Mouse (Mus musculus): ENCODE data around the gene Gsn. TPM values are rescaled to one million over a fixed set of nuclear protein-coding genes. Genes with fewer than 3 reads are reported as not detected.
A peak's percentile ranks its signal among the peaks of the same experiment; 100 is the strongest.

Gsn gene
- polyA plus RNA-seq, 1 experiment, result 183 TPM

DNA sequence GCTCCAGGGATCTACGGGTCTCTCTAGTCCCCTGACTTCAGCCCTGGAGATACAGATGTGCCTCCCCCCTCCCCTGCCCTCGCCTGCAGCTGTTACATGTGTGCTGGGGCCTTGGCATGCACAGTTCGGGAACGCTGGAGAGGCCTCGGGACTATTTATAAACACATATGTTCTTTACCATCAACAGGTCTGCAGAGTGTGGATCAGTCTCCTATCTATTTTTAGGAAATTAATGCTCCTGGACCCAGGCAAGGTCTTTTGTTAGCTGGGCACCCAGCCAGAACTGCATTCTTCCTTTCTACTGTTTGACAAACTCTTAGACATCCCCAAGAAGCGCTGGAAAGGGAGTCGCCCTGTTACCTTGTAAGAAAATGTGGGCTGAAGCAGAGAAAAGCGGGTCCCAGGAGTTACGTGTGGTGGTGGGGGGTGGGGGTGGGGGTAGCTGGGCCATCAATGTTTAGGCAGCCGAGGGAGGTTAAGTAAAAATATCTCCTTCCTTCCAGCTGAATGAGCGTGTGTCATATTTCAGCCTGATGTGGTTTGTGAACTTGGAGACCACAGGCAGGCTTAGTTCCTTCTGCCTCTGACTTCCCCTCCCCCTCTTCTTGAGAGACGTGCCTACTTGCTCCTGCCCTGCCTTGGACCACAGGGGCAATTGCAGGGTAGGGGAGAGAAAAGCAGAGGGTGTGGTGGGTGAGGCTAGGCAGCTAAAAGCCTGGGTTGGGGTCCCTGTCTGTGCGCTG, 3.3 kb downstream of the Gsn start:
- TF ChIP-seq CTCF (IDR thresholded peaks at IDR 0.05; ENCODE audit: extremely low read depth, insufficient read depth, insufficient read length, insufficient replicate concordance) (no peak), POLR2A (IDR thresholded peaks at IDR 0.05; ENCODE audit: low read depth, low read length) (no peak)
- Histone ChIP-seq H3K36me3 (ENCODE audit: control insufficient read depth, insufficient read depth, low read length) (no peaks in the 10 kb centered on the region), H3K4me1 (ENCODE audit: control insufficient read depth, insufficient read depth, insufficient read length) (peaks cover 22% of the 10 kb centered on the region; the same call in 1 of the 2 replicates), H3K27ac (ENCODE audit: insufficient read depth, low read length) (no peak overlapping the region), H3K4me3 (ENCODE audit: extremely low read depth, insufficient read depth, insufficient read length) (no peak overlapping the region), H3K27me3 (ENCODE audit: control insufficient read depth, insufficient read depth, low read length) (no peaks in the 10 kb centered on the region)
- DNase-seq (ENCODE audit: low read depth in 1 of 2, low spot score in 2 of 2), result peak; percentile 41 to 43
- WGBS, result 17% methylated on average over 13 of the region's 13 CpGs

DNA sequence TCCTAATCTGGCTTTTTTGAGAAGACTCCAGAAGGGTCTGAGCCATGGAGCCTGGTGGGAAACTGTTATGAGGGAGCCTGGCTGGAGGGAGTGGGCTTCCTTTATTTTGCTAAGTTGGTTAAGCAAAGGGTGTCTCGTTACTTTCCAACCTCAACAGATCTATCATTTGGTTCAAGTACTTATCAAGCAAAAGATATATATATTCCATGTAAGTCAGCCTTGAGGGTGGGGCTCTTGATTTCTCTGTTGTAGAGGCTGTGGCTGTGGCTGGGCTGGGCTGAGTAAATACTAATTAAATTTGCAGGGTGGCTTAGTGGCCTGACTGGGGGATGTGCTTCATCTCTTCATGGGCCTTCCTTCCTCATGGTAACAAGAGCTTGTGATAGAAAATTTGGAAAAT, 4.1 kb downstream of the Gsn start:
- no peak for DNase-seq (ENCODE audit: low read depth in 1 of 2, low spot score in 2 of 2)
- H3K4me3 ChIP-seq (ENCODE audit: extremely low read depth, insufficient read depth, insufficient read length), result no peak overlapping the region
- no peaks in the 10 kb centered on the region for H3K36me3 ChIP-seq (ENCODE audit: control insufficient read depth, insufficient read depth, low read length)
- H3K4me1 ChIP-seq (ENCODE audit: control insufficient read depth, insufficient read depth, insufficient read length), result peaks cover 22% of the 10 kb centered on the region; the same call in 1 of the 2 replicates
- TF ChIP-seq CTCF (IDR thresholded peaks at IDR 0.05; ENCODE audit: extremely low read depth, insufficient read depth, insufficient read length, insufficient replicate concordance), result no peak
- no peak for TF ChIP-seq POLR2A (IDR thresholded peaks at IDR 0.05; ENCODE audit: low read depth, low read length)
- H3K27ac ChIP-seq (ENCODE audit: insufficient read depth, low read length), result no peak overlapping the region
- H3K27me3 ChIP-seq (ENCODE audit: control insufficient read depth, insufficient read depth, low read length), result no peaks in the 10 kb centered on the region
- 54% methylated on average over 1 of the region's 1 CpGs for WGBS

DNA sequence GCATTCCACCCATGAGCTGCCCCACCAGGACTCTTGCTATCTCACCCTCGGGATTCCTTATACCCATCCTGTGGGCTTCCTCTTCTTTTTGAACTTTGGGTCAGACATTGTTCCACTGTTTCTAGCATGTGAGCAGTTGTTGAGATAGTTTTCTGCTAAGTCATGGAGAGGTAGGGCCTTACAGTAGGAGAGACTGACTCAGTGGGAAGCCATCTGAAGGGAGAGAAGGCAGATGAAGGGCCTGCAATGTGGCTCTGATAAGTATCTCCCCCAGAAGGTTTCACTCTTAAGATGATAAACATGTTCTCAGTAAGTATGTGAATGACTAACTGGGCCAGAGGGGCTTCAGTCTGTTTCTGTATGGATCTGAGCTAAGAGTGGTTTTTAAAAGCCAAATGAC, 7.9 kb downstream of the Gsn start:
- 61% methylated on average over 1 of the region's 1 CpGs for WGBS
- H3K36me3 ChIP-seq (ENCODE audit: control insufficient read depth, insufficient read depth, low read length), result no peaks in the 10 kb centered on the region
- no peak for TF ChIP-seq POLR2A (IDR thresholded peaks at IDR 0.05; ENCODE audit: low read depth, low read length)
- TF ChIP-seq CTCF (IDR thresholded peaks at IDR 0.05; ENCODE audit: extremely low read depth, insufficient read depth, insufficient read length, insufficient replicate concordance), result no peak
- no peak for DNase-seq (ENCODE audit: low read depth in 1 of 2, low spot score in 2 of 2)
- no peak overlapping the region for H3K4me3 ChIP-seq (ENCODE audit: extremely low read depth, insufficient read depth, insufficient read length)
- H3K27me3 ChIP-seq (ENCODE audit: control insufficient read depth, insufficient read depth, low read length), result no peaks in the 10 kb centered on the region
- peaks cover 7% of the 10 kb centered on the region; the same call in 1 of the 2 replicates for H3K4me1 ChIP-seq (ENCODE audit: control insufficient read depth, insufficient read depth, insufficient read length)
- H3K27ac ChIP-seq (ENCODE audit: insufficient read depth, low read length), result no peak overlapping the region

DNA sequence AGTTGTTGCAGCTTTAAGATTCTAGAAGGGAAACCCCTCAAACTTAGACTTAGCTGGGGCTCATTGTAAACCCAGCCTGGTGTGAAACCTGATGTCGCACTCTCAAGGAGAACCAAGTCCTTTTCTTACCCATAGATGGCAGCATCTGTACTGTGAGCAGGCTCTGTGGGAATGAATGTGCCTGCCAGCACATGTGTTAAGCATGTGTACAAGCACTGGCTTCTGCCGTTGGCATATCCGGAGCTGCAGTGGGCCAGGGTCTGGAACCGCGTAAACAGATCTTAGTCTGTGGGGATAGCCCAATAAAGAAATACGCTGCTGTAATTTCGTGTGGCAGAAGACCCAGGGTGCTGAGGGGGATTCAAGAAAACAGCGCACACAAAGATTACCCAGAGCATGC, 9.1 kb downstream of the Gsn start:
- peak; percentile 34 for DNase-seq (ENCODE audit: low read depth in 1 of 2, low spot score in 2 of 2)
- Histone ChIP-seq H3K4me1 (ENCODE audit: control insufficient read depth, insufficient read depth, insufficient read length) (no peaks in the 10 kb centered on the region; the same call in 1 of the 2 replicates), H3K27me3 (ENCODE audit: control insufficient read depth, insufficient read depth, low read length) (no peaks in the 10 kb centered on the region), H3K4me3 (ENCODE audit: extremely low read depth, insufficient read depth, insufficient read length) (no peak overlapping the region), H3K27ac (ENCODE audit: insufficient read depth, low read length) (no peak overlapping the region), H3K36me3 (ENCODE audit: control insufficient read depth, insufficient read depth, low read length) (no peaks in the 10 kb centered on the region)
- WGBS, result 21% methylated on average over 8 of the region's 8 CpGs
- TF ChIP-seq CTCF (IDR thresholded peaks at IDR 0.05; ENCODE audit: extremely low read depth, insufficient read depth, insufficient read length, insufficient replicate concordance), result peak; percentile 40; the same call in 1 of the 2 replicates
- no peak for TF ChIP-seq POLR2A (IDR thresholded peaks at IDR 0.05; ENCODE audit: low read depth, low read length)

DNA sequence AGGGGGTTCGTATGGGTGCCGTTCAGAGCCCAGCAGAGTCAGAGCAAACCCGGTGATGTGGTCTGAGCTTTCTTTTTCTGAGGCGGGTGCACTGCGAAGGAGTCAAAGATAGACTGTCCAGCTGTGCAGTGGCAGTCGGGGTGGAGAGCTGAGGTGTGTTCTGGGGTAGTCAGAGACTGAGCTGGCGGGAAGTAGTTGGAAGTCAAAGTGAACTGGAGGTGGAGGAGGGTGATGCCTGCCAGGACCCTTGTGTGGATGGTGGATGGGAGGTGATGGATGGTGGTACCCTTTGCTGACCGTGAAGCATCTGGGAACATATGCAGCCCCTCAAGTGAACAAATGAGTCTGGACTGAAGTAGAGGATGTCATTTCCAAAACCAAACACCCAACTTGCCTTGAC, 9.6 kb downstream of the Gsn start:
- H3K36me3 ChIP-seq (ENCODE audit: control insufficient read depth, insufficient read depth, low read length), result no peaks in the 10 kb centered on the region
- TF ChIP-seq CTCF (IDR thresholded peaks at IDR 0.05; ENCODE audit: extremely low read depth, insufficient read depth, insufficient read length, insufficient replicate concordance) (no peak), POLR2A (IDR thresholded peaks at IDR 0.05; ENCODE audit: low read depth, low read length) (no peak)
- DNase-seq (ENCODE audit: low read depth in 1 of 2, low spot score in 2 of 2), result no peak
- 55% methylated on average over 8 of the region's 8 CpGs for WGBS
- no peak overlapping the region for H3K4me3 ChIP-seq (ENCODE audit: extremely low read depth, insufficient read depth, insufficient read length)
- no peaks in the 10 kb centered on the region; the same call in 1 of the 2 replicates for H3K4me1 ChIP-seq (ENCODE audit: control insufficient read depth, insufficient read depth, insufficient read length)
- no peak overlapping the region for H3K27ac ChIP-seq (ENCODE audit: insufficient read depth, low read length)
- no peaks in the 10 kb centered on the region for H3K27me3 ChIP-seq (ENCODE audit: control insufficient read depth, insufficient read depth, low read length)

DNA sequence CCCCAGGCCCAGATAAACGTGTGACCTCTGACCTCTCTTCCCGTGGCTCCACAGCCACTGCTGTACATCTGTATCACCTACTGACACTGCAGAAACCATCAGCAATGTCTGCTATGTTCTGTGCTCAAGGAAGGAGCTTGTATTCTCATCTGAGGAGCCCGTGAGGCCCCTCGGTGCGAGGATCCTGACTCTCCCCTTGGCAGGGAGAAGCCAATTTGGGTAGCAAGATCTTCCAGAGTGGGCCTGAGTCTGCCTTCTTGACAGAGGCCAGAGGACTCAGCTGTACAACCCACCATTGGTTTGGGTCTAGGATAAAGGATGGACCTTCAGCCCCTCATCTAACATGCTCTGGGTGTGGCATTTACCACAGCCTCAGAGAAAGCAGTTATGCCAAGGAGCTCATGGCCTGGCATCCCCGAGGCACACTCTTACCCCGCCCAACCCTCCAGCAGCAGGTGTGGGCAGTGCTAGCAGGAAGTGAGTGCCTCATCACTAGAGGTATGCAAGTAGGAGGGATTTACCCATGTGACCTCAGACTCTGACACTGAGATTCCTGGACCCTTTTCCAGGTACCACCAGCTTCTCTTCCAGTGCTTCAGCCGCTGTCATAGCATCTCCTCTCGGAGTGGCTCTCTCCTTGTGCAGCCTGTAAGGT, 10.2 kb downstream of the Gsn start:
- Histone ChIP-seq H3K27me3 (ENCODE audit: control insufficient read depth, insufficient read depth, low read length) (no peaks in the 10 kb centered on the region), H3K4me3 (ENCODE audit: extremely low read depth, insufficient read depth, insufficient read length) (no peak overlapping the region), H3K36me3 (ENCODE audit: control insufficient read depth, insufficient read depth, low read length) (no peaks in the 10 kb centered on the region), H3K4me1 (ENCODE audit: control insufficient read depth, insufficient read depth, insufficient read length) (no peaks in the 10 kb centered on the region; the same call in 1 of the 2 replicates), H3K27ac (ENCODE audit: insufficient read depth, low read length) (no peak overlapping the region)
- TF ChIP-seq POLR2A (IDR thresholded peaks at IDR 0.05; ENCODE audit: low read depth, low read length), result no peak
- no peak for TF ChIP-seq CTCF (IDR thresholded peaks at IDR 0.05; ENCODE audit: extremely low read depth, insufficient read depth, insufficient read length, insufficient replicate concordance)
- DNase-seq (ENCODE audit: low read depth in 1 of 2, low spot score in 2 of 2), result no peak
- WGBS, result 77% methylated on average over 9 of the region's 9 CpGs
